Mouse (Mus musculus) midbrain, postnatal 0 days (tissue): ENCODE measurements around the gene Birc6. TPM values are rescaled to one million over a fixed set of nuclear protein-coding genes. Genes with fewer than 3 reads are reported as not detected.

Source experiments
- ATAC-seq: fragments of 200-750 bp; cut with Nextera tagmentation; 2 replicates; pipeline ENCODE4 v1.8.0; 2017; ENCODE audit warnings: moderate number of reproducible peaks, mild to moderate bottlenecking, moderate TSS enrichment, moderate library complexity; ENCODE audit not compliant: low FRiP score
- DNase-seq: peaks from one replicate; pipeline ENCODE4 v3.0.0-alpha.2; 2015; ENCODE audit warnings: low spot score
- H3K27ac ChIP-seq: fragments of 300-500 bp; sonication (generic); 2 replicates; pipeline ENCODE4 v1.5.1; 2014; ENCODE audit warnings: low read depth, mild to moderate bottlenecking, low read length, mixed read lengths
- H3K27me3 ChIP-seq: fragments of 300-500 bp; sonication (generic); 2 replicates; pipeline ENCODE4 v1.6.1; 2014; ENCODE audit warnings: low read length, control low read depth, mixed read lengths; ENCODE audit not compliant: insufficient read depth
- H3K36me3 ChIP-seq: fragments of 300-500 bp; sonication (generic); 2 replicates; pipeline ENCODE4 v1.6.1; 2014; ENCODE audit warnings: low read length, control low read depth, mixed read lengths; ENCODE audit not compliant: insufficient read depth
- H3K4me1 ChIP-seq: fragments of 300-500 bp; sonication (generic); 2 replicates; pipeline ENCODE4 v1.6.1; 2014; ENCODE audit warnings: mild to moderate bottlenecking, control low read depth, antibody characterized with exemption, low read length, mixed read lengths; ENCODE audit not compliant: insufficient read depth
- H3K4me2 ChIP-seq: fragments of 300-500 bp; sonication (generic); 2 replicates; pipeline ENCODE4 v1.6.1; 2014; ENCODE audit warnings: low read depth, mild to moderate bottlenecking, low read length, mixed read lengths; ENCODE audit not compliant: poor library complexity, severe bottlenecking
- H3K4me3 ChIP-seq: fragments of 300-500 bp; sonication (generic); 2 replicates; pipeline ENCODE4 v1.5.1; 2014; ENCODE audit warnings: low read depth, mild to moderate bottlenecking, low read length, moderate library complexity
- H3K9ac ChIP-seq: fragments of 300-500 bp; sonication (generic); replicated peaks from 2 replicates; pipeline ENCODE4 v1.6.1; 2014; ENCODE audit warnings: mild to moderate bottlenecking, low read length, moderate library complexity, mixed read lengths; ENCODE audit not compliant: poor library complexity, severe bottlenecking
- H3K9me3 ChIP-seq: fragments of 300-500 bp; sonication (generic); 2 replicates; pipeline ENCODE4 v1.6.1; 2016; ENCODE audit warnings: low read length, control low read depth
- CTCF ChIP-seq: IDR thresholded peaks from 2 replicates; pipeline ENCODE4 v1.5.1; 2016; ENCODE audit warnings: antibody characterized with exemption, mild to moderate bottlenecking
- WGBS: fragments of 180-500 bp; shearing (Covaris S2); extraction: QIAGEN DNeasy Blood & Tissue Kit; methylation state at CpG from one replicate; pipeline ENCODE4 v1.1.7; 2014; 5-methylcytosine and 5-hydroxymethylcytosine counted together
- polyA plus RNA-seq: library from polyadenylated mRNA; unstranded; fragments of >200 nt; fragmentation: Nextera tagmentation; extraction: Ambion mirVana; gene quantifications from 2 replicates; pipeline ENCODE4 v1.2.1, GENCODE M21; 2015
- total RNA-seq: library from RNA; depleted of rRNA; stranded (reverse); fragments of >200 nt; gene quantifications from 2 replicates; pipeline ENCODE4 v1.2.3, GENCODE M21; 2014

The Birc6 gene
- total and polyA plus RNA-seq, 2 experiments from 2014 or later: 120 to 136 TPM

DNA sequence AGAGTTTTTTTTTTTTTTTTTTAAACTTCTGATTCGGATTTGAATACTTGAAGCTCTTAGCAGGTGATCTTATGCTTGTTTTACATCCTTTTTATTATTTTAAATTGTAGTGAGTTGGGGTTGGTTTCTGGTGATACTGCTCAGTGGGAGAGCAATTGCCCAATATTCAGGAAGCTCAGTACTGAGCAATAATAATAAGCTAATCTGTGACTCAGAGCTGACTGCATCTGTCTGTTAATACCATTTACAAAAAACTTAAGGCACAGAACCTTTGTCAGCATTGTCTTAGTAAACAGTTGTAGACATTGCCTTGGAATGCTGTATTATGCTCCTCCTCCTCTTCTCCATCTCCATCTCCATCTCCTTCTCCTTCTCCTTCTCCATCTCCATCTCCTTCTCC lies 42.5 kb downstream of the Birc6 start:
- 76% methylated on average over 1 of the region's 1 CpGs for WGBS
- no peak overlapping the region for H3K4me3 ChIP-seq
- no peak for DNase-seq
- no peak for ATAC-seq
- no peak overlapping the region for H3K4me2 ChIP-seq
- H3K9me3 ChIP-seq: no peaks in the 10 kb centered on the region
- no peak overlapping the region for H3K9ac ChIP-seq
- H3K27ac ChIP-seq: no peak overlapping the region
- TF ChIP-seq CTCF: no peak
- H3K27me3 ChIP-seq: no peaks in the 10 kb centered on the region
- peaks cover 9% of the 10 kb centered on the region for H3K36me3 ChIP-seq
- H3K4me1 ChIP-seq: no peaks in the 10 kb centered on the region

- no peak overlapping the region for H3K27ac ChIP-seq
- no peak overlapping the region for H3K4me3 ChIP-seq
- no peak overlapping the region for H3K9ac ChIP-seq
- no peaks in the 10 kb centered on the region for H3K4me1 ChIP-seq
- H3K27me3 ChIP-seq: no peaks in the 10 kb centered on the region
- no peaks in the 10 kb centered on the region for H3K9me3 ChIP-seq
- ATAC-seq (no peak), DNase-seq (no peak)
- peaks cover 17% of the 10 kb centered on the region for H3K36me3 ChIP-seq
- WGBS: 71% methylated on average over 5 of the region's 5 CpGs
- no peak for TF ChIP-seq CTCF
- H3K4me2 ChIP-seq: no peak overlapping the region
Observed at GRCm38 (mm10) chr17:74577173-74577572, 49.1 kb downstream of the Birc6 start.

DNA sequence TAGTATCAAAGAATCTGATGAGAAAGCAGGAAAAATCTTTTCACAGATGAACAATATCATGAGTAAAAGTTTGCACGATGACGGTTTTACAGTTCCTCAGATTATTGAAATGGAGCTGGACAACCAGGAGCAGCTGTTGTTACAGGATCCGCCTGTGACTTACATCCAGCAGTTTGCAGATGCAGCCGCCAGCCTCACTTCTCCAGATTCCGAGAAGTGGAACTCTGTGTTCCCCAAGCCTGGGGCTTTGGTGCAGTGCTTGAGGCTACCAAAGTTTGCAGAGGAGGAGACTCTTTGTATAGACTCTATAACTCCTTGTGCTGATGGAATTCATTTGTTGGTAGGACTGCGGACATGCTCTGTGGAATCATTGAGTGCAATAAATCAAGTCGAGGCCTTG lies 51.5 kb downstream of the Birc6 start:
- DNase-seq: no peak
- Histone ChIP-seq H3K9ac (no peak overlapping the region), H3K27ac (no peak overlapping the region), H3K4me3 (no peak overlapping the region), H3K27me3 (no peaks in the 10 kb centered on the region), H3K4me2 (no peak overlapping the region), H3K4me1 (no peaks in the 10 kb centered on the region), H3K36me3 (peaks cover 17% of the 10 kb centered on the region), H3K9me3 (no peaks in the 10 kb centered on the region)
- WGBS: 94% methylated on average over 7 of the region's 7 CpGs
- no peak for TF ChIP-seq CTCF
- no peak for ATAC-seq

DNA sequence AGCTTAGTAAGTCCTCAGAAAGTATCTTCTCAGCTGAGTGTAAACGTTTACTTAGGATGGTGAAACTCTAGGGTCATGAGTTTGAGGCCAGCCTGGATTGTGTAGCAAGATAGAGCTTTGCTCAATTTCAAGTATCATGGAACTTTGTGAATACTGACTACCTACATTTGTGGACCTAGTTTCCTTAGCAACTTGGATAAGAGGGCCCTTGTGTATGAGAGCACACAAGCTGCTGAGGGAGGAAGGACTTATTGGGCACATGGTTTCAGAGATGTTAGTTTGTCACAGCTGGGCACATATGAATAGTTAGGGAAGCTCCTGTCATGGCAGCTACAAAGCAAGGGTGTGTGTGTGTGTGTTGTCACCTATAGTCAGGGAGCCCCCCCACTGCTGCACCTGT lies 52.6 kb downstream of the Birc6 start:
- no peaks in the 10 kb centered on the region for H3K4me1 ChIP-seq
- 90% methylated on average over 1 of the region's 1 CpGs for WGBS
- ATAC-seq (no peak), DNase-seq (no peak)
- no peak overlapping the region for H3K9ac ChIP-seq
- peaks cover 17% of the 10 kb centered on the region for H3K36me3 ChIP-seq
- no peak overlapping the region for H3K27ac ChIP-seq
- no peaks in the 10 kb centered on the region for H3K9me3 ChIP-seq
- no peaks in the 10 kb centered on the region for H3K27me3 ChIP-seq
- no peak overlapping the region for H3K4me2 ChIP-seq
- H3K4me3 ChIP-seq: no peak overlapping the region
- no peak for TF ChIP-seq CTCF

DNA sequence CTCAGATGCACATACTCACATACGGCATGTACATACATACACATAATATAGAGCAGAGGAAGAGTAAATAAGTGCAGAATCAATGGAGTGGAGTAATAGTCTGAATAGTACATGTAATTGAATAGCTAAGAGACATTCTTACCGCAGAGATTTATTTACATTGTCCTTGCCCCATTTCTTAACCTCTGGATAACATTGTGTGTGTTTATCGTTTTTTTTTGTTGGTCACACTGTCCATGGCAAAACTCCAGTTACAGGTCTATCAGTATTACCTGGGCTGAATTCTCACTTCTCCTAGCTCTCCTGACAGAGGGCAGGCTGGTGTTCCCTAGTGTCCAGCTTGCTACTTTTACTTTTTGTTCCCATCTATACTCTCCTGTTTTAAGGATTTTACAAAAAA lies 58.7 kb downstream of the Birc6 start:
- Histone ChIP-seq H3K27me3 (no peaks in the 10 kb centered on the region), H3K4me2 (no peak overlapping the region), H3K9ac (no peak overlapping the region), H3K27ac (no peak overlapping the region), H3K9me3 (no peaks in the 10 kb centered on the region), H3K4me3 (no peak overlapping the region), H3K4me1 (no peaks in the 10 kb centered on the region), H3K36me3 (peaks cover 8% of the 10 kb centered on the region)
- ATAC-seq (no peak), DNase-seq (no peak)
- no peak for TF ChIP-seq CTCF
- 92% methylated on average over 3 of the region's 3 CpGs for WGBS

DNA sequence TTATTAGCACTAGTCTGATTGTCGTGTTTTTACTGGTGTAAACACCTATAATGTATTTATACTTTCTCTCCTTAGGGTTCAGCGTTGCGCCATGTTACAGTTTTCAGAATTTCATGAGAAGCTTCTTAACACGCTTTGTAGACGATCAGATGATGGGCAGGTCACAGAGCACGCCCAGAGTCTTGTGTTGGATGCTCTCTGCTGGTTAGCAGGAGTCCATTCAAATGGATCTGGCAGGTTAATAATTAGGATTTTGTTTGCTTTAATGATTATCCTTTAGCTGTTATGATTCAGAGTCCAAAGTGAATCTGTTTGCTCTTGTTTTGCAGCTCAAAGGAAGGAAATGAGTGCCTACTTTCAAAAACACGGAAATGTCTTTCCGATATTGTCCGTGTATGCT lies 70.8 kb downstream of the Birc6 start:
- Histone ChIP-seq H3K4me3 (no peak overlapping the region), H3K9me3 (no peaks in the 10 kb centered on the region), H3K9ac (no peak overlapping the region), H3K27me3 (no peaks in the 10 kb centered on the region), H3K36me3 (peaks cover 10% of the 10 kb centered on the region; the same call in 1 of the 2 replicates), H3K27ac (no peak overlapping the region), H3K4me2 (no peak overlapping the region), H3K4me1 (no peaks in the 10 kb centered on the region)
- DNase-seq (no peak), ATAC-seq (no peak)
- WGBS: 96% methylated on average over 9 of the region's 9 CpGs
- no peak for TF ChIP-seq CTCF
